Mouse (Mus musculus): ENCODE data around the gene Polr2m.
"Not testable (repeated sequence)": the region's sequence is repeated elsewhere in the genome, so short reads cannot be mapped to it uniquely, and the experiment has no call there.

Polr2m gene

GRCm38 (mm10) chr9:71485475-71486094 lies at the start of gene Polr2m:
Gene Polr2m (minus strand): TSS chr9:71485935.
- peak; percentile 99 for ATAC-seq (ENCODE audit: low TSS enrichment)

GRCm38 (mm10) chr9:71535036-71535435 lies 49.3 kb upstream of the Polr2m start:
- peak; percentile 99 for ATAC-seq (ENCODE audit: low TSS enrichment)

GRCm38 (mm10) chr9:71529960-71530359 lies 44.2 kb upstream of the Polr2m start:
- ATAC-seq (ENCODE audit: low TSS enrichment), result no peak

- no peak for ATAC-seq (ENCODE audit: low TSS enrichment)
These were observed 41.7 kb upstream of the Polr2m start for GRCm38 (mm10) chr9:71527438-71527837.

- ATAC-seq (ENCODE audit: low TSS enrichment), result no peak
These were observed 38.2 kb upstream of the Polr2m start for GRCm38 (mm10) chr9:71523901-71524300.

- no peak for ATAC-seq (ENCODE audit: low TSS enrichment)
These were observed 34.1 kb upstream of the Polr2m start for GRCm38 (mm10) chr9:71519836-71520235.

GRCm38 (mm10) chr9:71517487-71517886 lies 31.8 kb upstream of the Polr2m start:
- ATAC-seq (ENCODE audit: low TSS enrichment), result no peak

GRCm38 (mm10) chr9:71515862-71516261 lies 30.1 kb upstream of the Polr2m start:
- no peak for ATAC-seq (ENCODE audit: low TSS enrichment)

GRCm38 (mm10) chr9:71513566-71513965 lies 27.8 kb upstream of the Polr2m start:
- no peak for ATAC-seq (ENCODE audit: low TSS enrichment)

GRCm38 (mm10) chr9:71512899-71513298 lies 27.2 kb upstream of the Polr2m start:
- no peak for ATAC-seq (ENCODE audit: low TSS enrichment)

- no peak for ATAC-seq (ENCODE audit: low TSS enrichment)
These were observed 12.9 kb upstream of the Polr2m start for GRCm38 (mm10) chr9:71498391-71499182.

GRCm38 (mm10) chr9:71496637-71497036 lies 10.9 kb upstream of the Polr2m start:
- no peak for ATAC-seq (ENCODE audit: low TSS enrichment)

GRCm38 (mm10) chr9:71493771-71494170 lies 8.0 kb upstream of the Polr2m start:
- no peak for ATAC-seq (ENCODE audit: low TSS enrichment)

GRCm38 (mm10) chr9:71492296-71493025 lies 6.7 kb upstream of the Polr2m start:
- no peak for ATAC-seq (ENCODE audit: low TSS enrichment)

GRCm38 (mm10) chr9:71490076-71490475 lies 4.3 kb upstream of the Polr2m start:
- no peak for ATAC-seq (ENCODE audit: low TSS enrichment)

GRCm38 (mm10) chr9:71486127-71486526 lies 392 bp upstream of the Polr2m start:
- no peak for ATAC-seq (ENCODE audit: low TSS enrichment)

- no peak for ATAC-seq (ENCODE audit: low TSS enrichment)
These were observed 762 bp downstream of the Polr2m start for GRCm38 (mm10) chr9:71484871-71485474.

GRCm38 (mm10) chr9:71483872-71484271 lies 1.9 kb downstream of the Polr2m start:
- not testable (repeated sequence) for ATAC-seq (ENCODE audit: low TSS enrichment)

GRCm38 (mm10) chr9:71480305-71480704 lies 5.4 kb downstream of the Polr2m start:
- no peak for ATAC-seq (ENCODE audit: low TSS enrichment)

- ATAC-seq (ENCODE audit: low TSS enrichment), result no peak
These were observed 6.3 kb downstream of the Polr2m start for GRCm38 (mm10) chr9:71479413-71479812.

- no peak for ATAC-seq (ENCODE audit: low TSS enrichment)
These were observed 7.1 kb downstream of the Polr2m start for GRCm38 (mm10) chr9:71478596-71478995.

GRCm38 (mm10) chr9:71476601-71477000 lies 9.1 kb downstream of the Polr2m start:
- ATAC-seq (ENCODE audit: low TSS enrichment), result no peak

Measured in frontal cortex, adult (tissue).